Mouse (Mus musculus) fibroblast of lung, adult 2 months (primary cell): ENCODE data around the gene Kif26b.

Experiments used
- DNase-seq: peaks from one replicate; pipeline ENCODE4 v3.0.0-alpha.2; 2011; ENCODE audit warnings: low read depth

The Kif26b gene

GRCm38 (mm10) chr1:178666524-178666923 is 137.6 kb downstream of the Kif26b start:
- no peak for DNase-seq

GRCm38 (mm10) chr1:178667808-178668207 is 138.9 kb downstream of the Kif26b start:
- no peak for DNase-seq

DNA sequence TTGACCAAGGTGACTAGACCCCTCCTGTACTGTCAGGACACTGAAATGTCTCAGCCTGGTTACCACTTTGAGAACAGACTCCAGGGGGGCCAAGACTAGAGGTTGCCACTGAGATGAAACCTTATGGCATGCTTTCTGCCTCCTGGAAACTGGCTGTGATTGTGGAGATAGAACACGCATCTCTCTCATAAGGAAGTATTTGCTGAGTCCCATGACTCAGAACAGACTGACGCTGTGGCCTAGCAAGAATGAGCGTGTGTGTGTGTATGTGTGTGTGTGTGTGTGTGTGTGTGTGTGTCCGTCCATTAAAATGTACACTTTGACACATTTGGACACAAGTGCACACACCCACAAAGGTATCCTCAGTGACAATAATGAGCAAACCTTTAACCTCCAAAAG is 140.0 kb downstream of the Kif26b start:
- DNase-seq, result no peak

DNA sequence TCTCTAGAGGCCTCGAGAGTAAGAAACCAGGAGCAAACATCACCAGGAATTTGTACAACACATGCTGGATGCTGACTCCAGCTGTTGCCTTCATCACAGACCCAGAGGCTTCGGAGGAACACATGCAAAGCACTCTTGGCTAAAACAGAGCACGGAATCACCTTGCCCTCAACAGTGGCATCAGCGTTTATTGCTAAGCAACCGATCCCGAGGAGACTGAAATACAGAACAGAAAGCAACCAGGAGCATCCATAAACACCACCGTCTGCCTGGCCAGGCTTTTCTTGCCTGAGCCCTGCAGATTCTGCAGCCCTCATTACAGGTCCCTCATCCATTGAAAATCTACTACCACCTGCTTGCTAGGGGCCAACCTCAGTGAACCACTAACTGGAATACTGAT is 144.1 kb downstream of the Kif26b start:
- no peak for DNase-seq

DNA sequence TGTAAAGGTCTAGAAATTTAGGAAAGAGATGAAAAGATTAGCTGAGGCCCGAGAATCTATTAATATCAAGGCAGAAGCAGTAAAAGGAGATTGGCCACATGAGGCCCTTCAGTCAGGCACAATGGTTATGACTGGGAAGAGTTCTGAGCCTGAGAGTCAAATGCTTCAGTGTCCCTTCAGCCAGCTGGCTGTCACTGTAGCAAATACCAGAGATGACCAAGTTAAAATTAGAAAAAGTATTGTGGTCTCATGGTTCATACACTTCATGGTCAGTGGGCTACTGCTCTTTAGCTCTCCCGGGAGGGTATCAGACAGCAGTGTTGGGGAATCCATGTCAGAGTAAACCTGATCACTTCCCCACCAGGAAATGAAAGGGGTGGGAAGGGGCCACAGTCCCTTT is 144.6 kb downstream of the Kif26b start:
- DNase-seq, result no peak

GRCm38 (mm10) chr1:178675542-178676252 is 146.8 kb downstream of the Kif26b start:
- DNase-seq, result no peak

GRCm38 (mm10) chr1:178677160-178677559 is 148.2 kb downstream of the Kif26b start:
- no peak for DNase-seq

DNA sequence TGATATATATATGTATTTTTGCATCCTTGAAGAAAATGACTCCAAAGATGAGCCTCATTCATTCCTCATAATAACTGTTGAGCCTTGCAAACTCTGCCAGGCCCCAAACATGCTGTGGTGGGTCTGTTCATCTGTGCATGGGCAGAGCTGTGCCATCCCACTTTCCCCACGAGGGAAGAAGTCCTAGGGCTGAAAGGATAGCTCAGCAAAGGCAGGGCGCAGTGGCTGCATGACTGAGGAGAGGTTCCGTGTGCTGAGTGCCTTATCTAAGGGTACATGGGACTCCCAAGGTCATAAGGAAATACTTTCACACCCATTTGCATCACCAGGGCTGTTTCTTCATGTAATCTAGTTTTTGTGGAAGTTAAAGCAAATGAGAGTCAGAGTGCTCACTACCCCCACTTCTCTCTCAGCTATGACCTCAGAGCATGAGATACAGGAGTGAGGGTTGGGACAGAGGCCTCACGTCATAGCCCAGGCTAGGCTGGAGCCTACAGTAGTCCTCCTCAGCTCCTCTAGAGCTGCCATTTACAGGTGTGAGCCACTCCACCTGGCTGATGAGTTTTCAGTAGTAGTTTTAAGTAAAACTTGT is 148.8 kb downstream of the Kif26b start:
- no peak for DNase-seq

DNA sequence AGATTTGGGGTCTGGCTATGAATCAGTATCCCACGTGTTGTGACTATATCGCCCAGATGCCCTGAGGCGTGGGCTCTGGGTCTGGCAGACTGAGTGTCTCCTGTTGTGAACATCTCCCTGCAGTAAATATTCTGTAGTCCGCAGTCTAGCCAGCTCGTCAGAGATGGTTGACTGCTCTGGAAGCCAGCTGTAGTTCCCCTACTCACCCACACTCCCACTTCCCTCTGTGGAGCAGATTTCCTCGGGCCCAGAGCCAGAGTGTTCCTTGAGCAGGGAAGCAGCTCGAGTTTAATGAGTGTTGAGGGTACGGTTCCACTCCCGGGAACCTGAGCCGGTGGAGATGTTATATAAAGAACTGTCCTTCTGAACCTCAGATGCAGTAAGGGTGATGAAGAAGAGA is 154.7 kb downstream of the Kif26b start:
- no peak for DNase-seq

DNA sequence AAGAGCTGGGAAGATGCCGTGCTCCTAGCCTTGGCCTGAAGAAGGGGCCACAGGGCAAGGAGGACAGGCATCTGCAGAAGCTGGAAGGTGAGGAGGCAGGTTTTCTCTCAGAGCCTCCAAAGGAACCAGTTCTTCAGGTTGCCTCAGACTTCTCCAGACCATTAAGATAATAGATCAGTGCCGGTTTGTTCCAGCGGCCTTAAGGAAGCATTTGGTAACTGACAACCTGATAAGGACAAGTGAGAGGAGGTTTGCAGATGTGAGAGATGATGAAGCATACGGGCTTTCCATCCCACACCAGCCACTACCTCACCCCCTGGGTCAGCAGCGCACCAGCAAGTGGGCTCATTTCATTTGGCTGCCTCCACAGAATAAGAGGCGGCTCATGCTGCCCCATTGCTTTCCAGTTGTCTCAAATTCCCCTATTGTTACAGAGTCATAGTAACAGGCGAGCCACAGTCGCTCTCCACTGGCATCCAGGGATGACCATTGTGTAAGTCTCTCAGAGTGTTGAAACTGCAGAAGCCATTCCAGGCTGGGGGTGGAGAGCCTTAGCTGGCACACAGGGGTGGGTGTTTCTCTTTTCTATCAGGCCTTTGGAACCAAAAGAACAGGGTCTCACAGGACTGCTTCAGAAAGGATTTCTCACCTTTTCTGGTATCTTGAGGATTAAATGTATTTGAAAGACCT is 156.2 kb downstream of the Kif26b start:
- no peak for DNase-seq

- no peak for DNase-seq
Measured at GRCm38 (mm10) chr1:178686881-178687280, 158.0 kb downstream of the Kif26b start.

DNA sequence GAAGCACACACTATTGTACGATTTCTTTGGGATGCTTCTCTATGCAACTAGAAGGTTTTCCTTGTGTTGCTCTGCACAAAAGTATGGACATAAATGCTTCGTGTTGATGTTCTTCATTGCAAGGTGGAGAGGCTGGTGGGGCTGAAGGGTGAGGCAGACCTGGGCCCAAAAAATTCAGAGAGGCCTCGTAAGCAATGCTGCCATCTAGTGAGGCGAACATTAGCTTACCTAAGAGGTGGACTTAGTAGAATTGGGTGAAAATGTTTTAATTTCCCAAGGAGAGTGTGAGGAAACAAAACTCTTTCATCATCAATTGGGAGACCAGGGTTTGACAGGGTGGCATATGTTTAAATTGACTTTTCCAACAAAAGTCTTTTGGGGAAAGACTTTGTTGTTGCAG is 160.6 kb downstream of the Kif26b start:
- DNase-seq, result no peak

DNA sequence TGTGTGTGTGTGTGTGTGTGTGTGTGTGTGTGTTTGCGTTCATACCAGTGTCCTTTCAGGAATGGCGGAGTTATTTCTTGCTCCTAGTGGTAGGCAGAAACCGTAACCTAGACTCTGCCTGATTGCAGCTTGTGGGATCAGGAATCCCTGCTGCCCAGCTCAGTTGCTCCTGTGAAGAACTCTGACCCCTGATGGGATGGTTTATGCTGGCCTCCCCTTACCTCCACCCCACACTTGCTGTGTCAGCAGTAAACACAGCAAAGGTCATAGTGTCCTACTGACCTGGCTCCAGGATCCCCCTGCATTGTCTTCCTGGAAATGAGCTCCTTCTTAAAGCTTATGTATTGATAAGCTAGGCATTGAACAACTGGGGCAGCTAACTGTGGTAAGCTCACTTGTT is 162.8 kb downstream of the Kif26b start:
- DNase-seq, result no peak

- DNase-seq, result no peak
Measured at GRCm38 (mm10) chr1:178700102-178700501, 171.2 kb downstream of the Kif26b start.

DNA sequence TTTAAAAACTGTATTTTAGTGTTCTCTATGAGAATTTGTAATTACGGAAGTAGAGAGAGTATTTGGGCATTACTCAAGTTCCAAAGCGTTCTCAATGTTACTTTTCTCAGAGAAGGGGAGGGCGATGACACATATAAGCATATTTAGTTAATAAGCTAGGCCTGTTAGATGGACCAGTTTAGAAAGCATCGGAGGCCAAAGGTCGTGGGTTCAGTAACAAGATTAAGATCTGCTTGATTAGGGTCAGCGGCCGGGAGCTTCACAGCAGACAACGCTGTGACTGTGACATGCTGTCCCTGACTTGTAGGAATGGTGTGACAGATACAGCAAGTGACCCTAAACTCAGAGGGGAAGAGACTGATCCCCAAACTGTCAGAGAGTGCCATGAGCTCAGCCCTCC is 174.6 kb downstream of the Kif26b start:
- no peak for DNase-seq

DNA sequence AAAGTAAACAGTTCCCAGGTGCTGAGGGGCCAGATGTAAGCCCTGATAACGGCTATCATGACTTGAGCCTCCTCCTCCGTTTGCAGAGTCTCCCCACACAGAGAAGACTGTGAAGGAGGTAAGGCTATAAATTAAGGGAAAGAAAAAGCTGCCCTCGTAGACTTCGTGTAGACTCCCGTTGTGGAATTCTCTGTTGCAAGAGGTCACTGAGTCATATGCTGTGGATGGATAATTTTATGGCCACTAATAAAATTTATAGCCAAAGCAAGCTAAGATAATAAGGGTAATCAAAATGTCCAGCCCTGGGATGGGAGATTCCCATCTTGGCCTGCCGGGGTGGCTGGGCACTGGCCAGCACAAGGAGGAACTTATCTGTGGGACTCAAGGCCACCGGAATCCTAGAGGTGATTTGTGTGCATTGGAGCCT is 179.0 kb downstream of the Kif26b start:
- DNase-seq, result no peak

DNA sequence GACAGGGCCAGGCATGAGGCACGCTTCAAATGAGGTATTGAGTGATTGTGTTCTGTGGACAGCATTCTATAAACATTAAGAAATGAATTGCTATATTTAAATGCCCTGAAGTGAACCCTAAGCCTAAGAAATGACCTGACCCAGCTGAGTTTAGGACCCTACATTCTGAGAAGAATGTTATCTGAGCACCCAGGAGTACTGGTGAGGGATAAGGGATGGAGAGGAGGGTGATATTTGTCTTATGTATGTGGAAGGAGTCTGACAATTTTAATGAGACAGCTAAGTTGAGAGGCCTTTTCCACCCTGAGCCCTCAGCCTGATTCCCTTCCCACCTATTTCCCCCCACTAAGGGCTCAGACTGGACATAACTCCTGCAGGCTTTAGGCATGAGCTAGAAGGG is 179.4 kb downstream of the Kif26b start:
- DNase-seq, result no peak

DNA sequence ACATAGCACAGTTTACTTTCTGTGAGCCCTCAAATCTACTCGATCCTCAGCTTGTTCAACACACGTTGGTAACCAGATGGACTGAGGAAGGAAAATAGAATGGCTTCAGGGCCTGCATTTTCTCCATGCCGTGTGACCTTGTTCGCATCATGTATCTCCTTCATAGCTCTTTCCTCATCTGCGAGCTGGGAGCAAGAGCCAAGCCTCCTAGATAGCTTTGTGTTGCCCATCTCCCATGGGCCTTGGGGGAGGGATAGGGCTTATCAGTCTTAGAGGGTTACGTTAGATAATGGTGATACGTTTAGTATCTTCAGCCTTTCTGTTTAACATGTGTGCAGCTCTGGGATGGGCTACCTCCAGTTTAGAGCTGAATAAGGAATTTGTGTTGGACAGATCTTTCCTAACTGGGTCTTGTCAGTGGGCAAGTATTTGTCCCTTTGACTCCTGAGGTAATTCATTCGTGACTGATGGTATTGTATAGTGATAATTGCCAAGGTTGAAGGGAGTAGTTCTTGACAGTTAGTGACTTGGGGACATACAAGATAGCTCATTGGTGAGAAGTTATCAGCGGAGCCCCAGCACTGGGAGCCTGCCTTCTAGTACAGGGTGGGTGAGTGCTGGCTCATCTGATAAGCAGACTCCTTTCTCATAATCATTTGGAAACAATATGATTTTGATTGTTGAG is 183.4 kb downstream of the Kif26b start:
- no peak for DNase-seq

DNA sequence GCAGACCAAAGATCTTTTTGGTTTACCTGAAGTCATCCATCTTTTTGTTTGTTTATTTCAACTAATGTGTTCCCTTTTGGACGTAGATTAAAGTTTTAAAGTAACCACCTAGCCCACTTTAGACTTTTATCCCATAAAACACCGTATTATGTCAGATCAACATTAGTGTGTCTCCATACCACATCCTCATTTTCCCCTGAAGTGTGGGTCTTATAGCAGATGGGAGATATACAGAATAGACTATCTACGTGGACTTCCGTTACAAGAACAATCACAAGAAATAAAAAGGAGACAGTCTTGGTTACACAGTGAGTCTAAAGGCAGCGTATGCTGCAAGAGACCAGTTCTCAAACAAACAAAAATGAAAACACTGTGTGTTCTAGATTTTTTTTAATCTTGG is 185.3 kb downstream of the Kif26b start:
- DNase-seq, result no peak

DNA sequence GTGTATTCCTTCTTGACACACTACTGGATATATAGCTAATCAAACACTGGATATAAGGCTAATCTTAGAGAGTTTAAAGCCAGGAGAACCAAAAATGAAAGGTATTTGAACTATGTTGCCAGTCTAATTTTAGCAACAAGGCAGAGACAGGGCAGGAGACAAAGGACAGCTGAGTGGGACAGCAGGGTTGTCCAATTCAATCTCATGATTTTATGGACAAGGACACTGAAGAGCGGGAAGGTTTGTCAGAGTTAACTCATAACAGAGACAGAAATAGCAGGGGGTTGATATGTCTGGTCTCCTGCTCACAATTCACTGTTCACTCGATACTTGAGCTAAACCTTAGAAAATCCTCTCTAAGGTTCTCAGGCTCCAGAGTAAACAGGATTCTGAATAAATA is 187.5 kb downstream of the Kif26b start:
- no peak for DNase-seq

DNA sequence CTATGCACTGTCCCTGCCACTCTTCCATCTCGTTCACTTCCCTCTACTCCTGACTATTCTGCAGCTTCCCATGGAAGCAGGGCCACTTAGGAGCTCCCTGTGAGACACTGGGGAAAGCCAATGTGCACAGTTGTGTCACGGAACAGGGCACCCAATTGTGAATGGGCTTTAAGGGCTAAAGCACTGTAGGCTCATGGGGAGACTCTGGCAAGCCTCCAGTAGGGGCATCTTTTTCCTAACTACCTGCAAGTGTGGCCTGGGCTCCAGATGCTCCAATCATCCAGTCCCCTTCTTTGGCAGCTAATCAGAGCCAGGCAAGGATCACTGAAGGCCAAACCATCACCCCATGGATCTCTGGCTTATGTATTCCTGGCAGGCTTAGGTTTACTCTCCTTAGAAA is 191.9 kb downstream of the Kif26b start:
- no peak for DNase-seq

DNA sequence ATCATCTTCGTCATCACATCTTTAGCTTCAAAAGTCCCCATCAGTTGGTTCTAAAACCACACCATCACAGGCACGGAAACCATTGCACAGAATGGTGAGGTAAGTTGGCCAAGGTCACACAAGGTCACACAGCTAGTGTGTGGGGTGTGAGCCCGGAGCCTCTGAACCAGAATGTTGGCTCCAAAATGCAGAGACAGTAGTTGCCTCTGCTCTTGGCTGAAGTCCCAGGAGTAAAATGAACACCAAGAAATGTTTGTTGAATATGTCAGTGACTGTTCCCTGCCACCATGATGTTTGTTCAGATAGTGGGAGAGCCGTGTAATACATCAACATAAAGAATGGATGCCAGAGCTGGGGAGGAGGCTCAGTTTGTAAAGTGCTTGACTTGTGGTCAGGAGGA is 193.9 kb downstream of the Kif26b start:
- peak; percentile 4 for DNase-seq

GRCm38 (mm10) chr1:178725536-178725935 is 196.6 kb downstream of the Kif26b start:
- no peak for DNase-seq
